Mouse (Mus musculus): ENCODE results near the gene Dnajc16. TPM values are rescaled to one million over a fixed set of nuclear protein-coding genes. Genes with fewer than 3 reads are reported as not detected.

Gene Dnajc16
- polyA plus RNA-seq, 1 experiment: 11.4 TPM

DNA sequence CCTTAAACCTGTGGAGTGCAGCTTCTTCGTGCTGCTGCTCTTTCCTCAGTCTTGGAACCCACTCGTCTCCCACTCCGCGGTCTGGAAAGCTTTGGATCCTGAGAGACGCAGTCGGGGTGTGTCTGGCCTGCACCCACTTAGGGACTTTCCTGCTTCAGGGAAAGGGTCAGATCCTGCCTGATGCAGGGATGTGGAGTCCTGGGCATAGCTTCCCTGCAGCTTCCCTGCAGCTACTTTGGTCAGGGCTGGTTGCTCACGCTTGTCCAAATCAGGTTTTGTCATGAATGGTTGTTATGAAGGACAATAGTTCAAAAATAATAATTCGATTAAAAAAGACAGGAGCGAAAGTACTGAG is 55.5 kb downstream of the Dnajc16 start:
- no peak for TF ChIP-seq CTCF (IDR thresholded peaks at IDR 0.05; ENCODE audit: low read depth, low read length)
- no peak for TF ChIP-seq POLR2A (IDR thresholded peaks at IDR 0.05; ENCODE audit: borderline replicate concordance, low read depth, low read length)
- Histone ChIP-seq H3K27ac (ENCODE audit: insufficient read depth, low read depth, low read length) (no peak overlapping the region), H3K4me3 (ENCODE audit: insufficient read depth, low read length) (no peak overlapping the region), H3K4me1 (ENCODE audit: control insufficient read depth, insufficient read depth, low read length) (peaks cover 22% of the 10 kb centered on the region)

DNA sequence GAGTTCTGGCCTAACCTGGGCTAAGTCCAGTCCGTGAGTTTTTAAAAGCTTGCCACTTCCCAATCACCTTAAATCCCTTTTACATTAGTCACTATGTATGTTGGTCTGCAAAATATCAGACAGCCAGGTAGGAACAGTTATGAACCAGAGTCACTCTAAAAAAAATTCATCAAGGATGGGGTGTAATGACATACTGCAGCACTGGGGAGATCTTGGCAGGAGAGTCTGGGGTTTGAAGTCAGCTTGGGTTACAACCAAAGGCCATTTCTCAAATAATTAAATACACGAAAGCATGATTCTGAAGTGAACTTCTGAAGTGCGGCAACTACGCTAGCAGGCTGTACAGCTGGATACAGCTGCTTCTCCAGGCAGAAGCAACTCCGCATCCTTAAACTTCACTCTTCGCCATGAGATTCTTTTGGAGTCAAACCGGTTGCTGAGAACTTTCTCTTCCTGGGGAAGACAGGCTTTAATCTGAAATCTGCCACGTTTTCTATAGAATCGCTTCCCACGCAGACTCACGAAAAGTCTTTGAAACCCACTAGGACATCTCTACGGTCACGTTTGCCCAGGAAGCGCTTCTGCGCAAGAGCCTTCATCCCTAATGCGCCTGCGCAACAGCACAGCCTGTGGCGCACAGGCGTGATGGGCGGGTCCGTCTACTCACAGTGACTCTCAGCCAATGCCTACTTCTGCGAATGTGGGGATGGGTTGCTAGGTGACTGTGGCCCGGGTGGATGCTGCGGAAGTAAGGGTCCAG is 56.1 kb downstream of the Dnajc16 start:
- Histone ChIP-seq H3K27ac (ENCODE audit: insufficient read depth, low read depth, low read length) (peak overlapping the region; percentile 2; the same call in 1 of the 2 replicates), H3K4me1 (ENCODE audit: control insufficient read depth, insufficient read depth, low read length) (peaks cover 22% of the 10 kb centered on the region), H3K4me3 (ENCODE audit: insufficient read depth, low read length) (peak overlapping the region; percentile 41)
- TF ChIP-seq POLR2A (IDR thresholded peaks at IDR 0.05; ENCODE audit: borderline replicate concordance, low read depth, low read length): no peak
- no peak for TF ChIP-seq CTCF (IDR thresholded peaks at IDR 0.05; ENCODE audit: low read depth, low read length)

DNA sequence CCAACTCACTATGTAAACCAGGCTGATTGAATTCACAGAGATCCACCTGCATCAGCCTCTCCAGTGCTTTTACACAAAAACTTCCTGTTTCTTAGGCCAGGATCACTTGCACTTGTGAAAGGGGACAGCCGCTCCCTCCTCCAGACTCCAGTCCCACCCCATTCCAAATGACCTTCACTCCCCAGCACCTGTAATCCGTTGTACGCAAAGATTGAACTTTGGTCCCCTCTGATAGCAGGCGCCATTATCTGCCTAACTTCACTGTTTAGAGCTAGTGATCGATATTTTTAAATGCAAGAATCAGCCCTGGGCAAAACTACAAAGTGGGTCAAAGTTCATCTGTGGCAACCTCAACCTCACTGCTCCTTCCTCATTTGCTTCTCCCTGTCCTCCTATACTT is 59.0 kb downstream of the Dnajc16 start:
- Histone ChIP-seq H3K4me3 (ENCODE audit: insufficient read depth, low read length) (no peak overlapping the region), H3K4me1 (ENCODE audit: control insufficient read depth, insufficient read depth, low read length) (peaks cover 30% of the 10 kb centered on the region), H3K27ac (ENCODE audit: insufficient read depth, low read depth, low read length) (no peak overlapping the region; the same call in 1 of the 2 replicates)
- TF ChIP-seq POLR2A (IDR thresholded peaks at IDR 0.05; ENCODE audit: borderline replicate concordance, low read depth, low read length) (no peak), CTCF (IDR thresholded peaks at IDR 0.05; ENCODE audit: low read depth, low read length) (no peak)

DNA sequence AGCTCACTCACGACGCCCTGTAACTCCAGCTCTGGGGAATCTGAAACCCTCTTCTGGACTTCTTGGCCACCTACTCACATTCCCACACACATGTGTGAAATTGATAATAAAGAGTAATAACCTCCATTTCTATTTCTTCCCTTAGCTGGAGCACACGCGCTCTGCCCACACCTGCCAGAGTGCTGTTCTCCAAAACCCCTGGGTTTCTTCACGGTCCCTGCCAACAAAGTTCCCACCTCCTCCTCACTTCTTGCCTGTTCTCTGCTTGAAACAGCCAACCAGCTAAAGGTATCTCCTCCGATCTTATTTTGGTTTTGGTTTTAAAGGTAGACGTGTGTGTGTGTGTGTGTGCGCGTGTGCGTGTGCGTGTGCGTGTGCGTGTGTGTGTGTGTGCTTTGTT is 60.3 kb downstream of the Dnajc16 start:
- H3K4me3 ChIP-seq (ENCODE audit: insufficient read depth, low read length): no peak overlapping the region
- peaks cover 24% of the 10 kb centered on the region for H3K4me1 ChIP-seq (ENCODE audit: control insufficient read depth, insufficient read depth, low read length)
- H3K27ac ChIP-seq (ENCODE audit: insufficient read depth, low read depth, low read length): no peak overlapping the region
- TF ChIP-seq CTCF (IDR thresholded peaks at IDR 0.05; ENCODE audit: low read depth, low read length) (no peak), POLR2A (IDR thresholded peaks at IDR 0.05; ENCODE audit: borderline replicate concordance, low read depth, low read length) (no peak)

DNA sequence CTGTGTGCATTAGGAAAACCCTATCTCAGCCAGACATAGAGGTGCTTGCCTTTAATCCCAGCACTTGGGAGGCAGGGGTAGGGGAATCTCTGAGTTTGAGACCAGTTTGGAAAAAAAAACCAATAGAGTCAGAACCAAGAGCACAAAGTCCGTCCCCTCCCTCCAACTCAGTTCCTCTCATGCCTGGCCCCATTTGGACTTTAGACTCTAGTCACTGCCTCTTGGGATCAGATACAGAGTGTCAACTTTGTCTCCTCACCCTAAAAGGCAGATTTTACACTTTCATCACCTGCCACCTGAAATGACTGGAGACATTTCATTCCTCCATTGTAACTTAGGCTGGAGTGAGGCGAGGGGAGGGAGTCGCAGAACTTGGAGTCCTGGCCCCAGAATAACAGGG is 61.5 kb downstream of the Dnajc16 start:
- H3K4me1 ChIP-seq (ENCODE audit: control insufficient read depth, insufficient read depth, low read length): peaks cover 30% of the 10 kb centered on the region
- no peak for TF ChIP-seq POLR2A (IDR thresholded peaks at IDR 0.05; ENCODE audit: borderline replicate concordance, low read depth, low read length)
- no peak for TF ChIP-seq CTCF (IDR thresholded peaks at IDR 0.05; ENCODE audit: low read depth, low read length)

DNA sequence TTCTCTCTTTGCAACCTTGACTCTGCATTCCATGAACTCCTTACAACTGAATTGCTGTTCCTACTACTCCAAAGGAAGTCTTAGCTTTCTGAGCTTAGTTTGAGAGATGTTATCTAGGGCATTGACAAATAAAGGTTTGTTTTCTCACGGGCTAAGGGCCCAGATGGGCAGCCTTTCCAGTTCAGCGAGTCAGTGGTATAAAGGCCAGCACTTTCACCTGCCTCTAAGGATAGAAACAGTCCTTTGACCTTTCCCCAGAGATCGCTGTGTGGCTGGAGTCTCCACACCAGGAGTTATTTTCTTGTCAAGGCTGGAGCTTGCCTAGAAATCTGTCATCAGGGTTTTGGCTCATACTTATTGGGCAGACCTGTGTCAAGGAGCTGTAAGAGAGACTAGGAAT is 65.0 kb downstream of the Dnajc16 start:
- Histone ChIP-seq H3K4me3 (ENCODE audit: insufficient read depth, low read length) (no peak overlapping the region), H3K4me1 (ENCODE audit: control insufficient read depth, insufficient read depth, low read length) (peaks cover 26% of the 10 kb centered on the region), H3K27ac (ENCODE audit: insufficient read depth, low read depth, low read length) (no peak overlapping the region)
- TF ChIP-seq CTCF (IDR thresholded peaks at IDR 0.05; ENCODE audit: low read depth, low read length) (no peak), POLR2A (IDR thresholded peaks at IDR 0.05; ENCODE audit: borderline replicate concordance, low read depth, low read length) (no peak)

More for the DNA sequence above, 61.5 kb downstream of the Dnajc16 start:
- no peak overlapping the region for H3K4me3 ChIP-seq (ENCODE audit: insufficient read depth, low read length)
- no peak overlapping the region for H3K27ac ChIP-seq (ENCODE audit: insufficient read depth, low read depth, low read length)

DNA sequence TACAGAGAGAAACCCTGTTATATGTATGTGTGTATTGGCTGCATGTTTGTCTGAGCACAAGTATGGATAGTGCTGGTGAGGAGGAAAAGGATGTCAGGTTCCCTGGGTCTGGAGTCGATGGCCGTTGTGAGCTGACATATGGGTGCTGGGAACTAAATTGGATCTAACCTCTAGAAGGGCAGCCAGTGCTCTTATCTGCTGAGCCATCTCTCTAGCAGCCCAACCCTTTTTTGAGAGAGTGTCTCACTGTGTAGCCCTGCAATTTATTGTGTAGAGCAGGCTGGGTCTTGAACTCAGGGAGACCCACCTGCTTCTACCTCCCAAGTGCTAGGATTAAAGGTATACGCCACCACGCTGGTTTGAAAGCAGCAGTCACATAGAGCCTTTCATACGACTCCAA is 65.5 kb downstream of the Dnajc16 start:
- peak overlapping the region; percentile 63 for H3K27ac ChIP-seq (ENCODE audit: insufficient read depth, low read depth, low read length)
- TF ChIP-seq CTCF (IDR thresholded peaks at IDR 0.05; ENCODE audit: low read depth, low read length): no peak
- peaks cover 30% of the 10 kb centered on the region for H3K4me1 ChIP-seq (ENCODE audit: control insufficient read depth, insufficient read depth, low read length)
- H3K4me3 ChIP-seq (ENCODE audit: insufficient read depth, low read length): no peak overlapping the region

DNA sequence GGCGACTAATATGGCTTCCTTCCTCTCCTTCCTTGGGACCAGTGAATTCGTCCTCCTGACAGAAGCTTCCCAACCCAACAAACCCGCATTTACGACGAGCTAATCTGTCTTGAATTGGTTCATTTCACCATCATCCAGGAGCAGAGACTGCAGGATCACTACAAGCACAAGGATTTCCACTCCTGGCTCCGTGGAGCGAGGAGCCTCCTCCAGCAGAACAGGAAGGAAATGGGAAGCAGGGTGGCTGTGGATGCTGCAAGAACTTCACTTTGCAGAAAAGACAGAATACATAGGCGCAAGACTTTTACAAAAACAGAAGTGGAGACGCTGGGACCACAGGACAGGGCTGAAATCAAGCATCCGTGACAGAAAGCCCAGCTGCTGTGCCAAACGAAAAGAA is 66.1 kb downstream of the Dnajc16 start:
- Histone ChIP-seq H3K27ac (ENCODE audit: insufficient read depth, low read depth, low read length) (peak overlapping the region; percentile 63), H3K4me1 (ENCODE audit: control insufficient read depth, insufficient read depth, low read length) (peaks cover 36% of the 10 kb centered on the region), H3K4me3 (ENCODE audit: insufficient read depth, low read length) (peak overlapping the region; percentile 49)
- TF ChIP-seq POLR2A (IDR thresholded peaks at IDR 0.05; ENCODE audit: borderline replicate concordance, low read depth, low read length) (no peak), CTCF (IDR thresholded peaks at IDR 0.05; ENCODE audit: low read depth, low read length) (no peak)

DNA sequence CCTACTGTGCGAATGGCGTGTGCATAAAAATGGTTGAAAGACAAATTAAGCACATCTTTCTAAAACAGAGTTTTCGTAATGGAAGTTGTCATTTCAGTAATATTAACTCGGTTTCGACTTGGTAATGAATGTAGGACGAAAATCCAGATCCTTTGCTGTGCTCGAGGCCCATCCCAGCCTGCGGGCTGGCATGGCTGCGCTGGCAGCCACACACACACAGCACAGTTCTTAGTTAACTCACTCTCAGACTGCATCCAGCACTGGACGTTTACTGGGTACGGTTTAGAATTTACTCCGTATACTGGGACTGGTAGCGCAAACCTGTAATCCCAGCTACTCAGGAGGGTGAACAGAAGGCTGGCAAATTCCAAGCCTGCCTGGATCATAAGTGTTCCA is 67.1 kb downstream of the Dnajc16 start:
- Histone ChIP-seq H3K4me1 (ENCODE audit: control insufficient read depth, insufficient read depth, low read length) (peaks cover 42% of the 10 kb centered on the region), H3K27ac (ENCODE audit: insufficient read depth, low read depth, low read length) (peak overlapping the region; percentile 63), H3K4me3 (ENCODE audit: insufficient read depth, low read length) (peak overlapping the region; percentile 83)
- 0 out of 2 replicates have a peak, but pooled peaks have one; percentile 26 for TF ChIP-seq CTCF (IDR thresholded peaks at IDR 0.05; ENCODE audit: low read depth, low read length)
- no peak for TF ChIP-seq POLR2A (IDR thresholded peaks at IDR 0.05; ENCODE audit: borderline replicate concordance, low read depth, low read length)

DNA sequence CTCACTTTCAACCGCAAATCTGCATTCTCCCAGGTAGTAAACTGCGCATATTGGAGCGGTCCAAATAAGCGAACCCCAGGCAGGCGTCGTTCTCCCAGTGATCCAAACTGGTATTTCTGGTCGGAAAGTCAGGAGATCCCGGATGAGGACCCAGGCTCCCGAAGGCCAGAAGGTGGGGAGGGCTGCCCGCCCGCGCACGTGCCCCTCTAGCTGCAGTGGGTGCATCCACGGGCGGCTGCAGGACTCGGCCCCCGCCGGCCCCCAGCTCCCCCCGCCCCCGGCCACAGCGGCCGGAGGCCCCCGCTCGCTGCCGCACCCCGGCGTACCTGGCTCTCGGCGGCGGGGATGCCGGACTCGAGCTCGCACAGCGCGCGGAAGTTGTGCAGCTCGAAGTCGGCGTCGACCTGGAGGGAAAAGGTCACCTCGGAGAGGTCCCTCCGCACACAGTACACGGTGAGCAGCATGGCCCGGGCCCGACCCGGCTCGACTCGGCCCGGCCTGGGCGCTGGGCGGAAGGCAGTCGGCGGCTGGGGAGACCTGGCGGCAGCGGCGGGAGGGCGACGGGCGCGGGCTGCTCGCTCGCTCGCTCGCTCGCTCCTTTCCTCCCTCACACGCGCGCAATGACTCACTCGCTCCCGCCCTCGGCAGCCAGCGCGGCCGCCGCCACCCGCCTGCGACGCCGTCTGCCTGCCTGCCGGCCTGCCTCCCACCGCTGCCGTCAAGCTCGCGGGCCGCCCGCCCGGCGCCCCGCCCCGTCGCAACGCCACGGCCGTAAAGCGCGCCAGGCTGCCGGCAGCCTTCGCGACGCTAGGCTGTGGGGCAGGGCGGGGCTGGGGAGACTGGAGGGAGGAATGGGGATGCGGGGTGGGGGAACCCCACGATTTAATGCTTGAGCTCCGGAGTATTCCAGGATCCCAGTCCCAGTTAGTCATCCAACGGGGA is 67.7 kb downstream of the Dnajc16 start, which contains the start of gene Ddi2:
Gene Ddi2, minus strand, starts transcription at position 689 of the 942 bp plus-strand sequence.
- Histone ChIP-seq H3K27ac (ENCODE audit: insufficient read depth, low read depth, low read length) (peak within 1 kb of the TSS; percentile 85), H3K4me3 (ENCODE audit: insufficient read depth, low read length) (peak within 1 kb of the TSS; percentile 83), H3K4me1 (ENCODE audit: control insufficient read depth, insufficient read depth, low read length) (peaks cover 46% of the 10 kb centered on the region)
- TF ChIP-seq CTCF (IDR thresholded peaks at IDR 0.05; ENCODE audit: low read depth, low read length): no peak
- no peak for TF ChIP-seq POLR2A (IDR thresholded peaks at IDR 0.05; ENCODE audit: borderline replicate concordance, low read depth, low read length)
